Mouse (Mus musculus): Measurements from ENCODE around the gene Tmem158. TPM values are rescaled to one million over a fixed set of nuclear protein-coding genes. Genes with fewer than 3 reads are reported as not detected.

The Tmem158 gene
- total and polyA plus RNA-seq, 3 experiments = 2.1 to 5.5 (median 4.5) TPM

DNA sequence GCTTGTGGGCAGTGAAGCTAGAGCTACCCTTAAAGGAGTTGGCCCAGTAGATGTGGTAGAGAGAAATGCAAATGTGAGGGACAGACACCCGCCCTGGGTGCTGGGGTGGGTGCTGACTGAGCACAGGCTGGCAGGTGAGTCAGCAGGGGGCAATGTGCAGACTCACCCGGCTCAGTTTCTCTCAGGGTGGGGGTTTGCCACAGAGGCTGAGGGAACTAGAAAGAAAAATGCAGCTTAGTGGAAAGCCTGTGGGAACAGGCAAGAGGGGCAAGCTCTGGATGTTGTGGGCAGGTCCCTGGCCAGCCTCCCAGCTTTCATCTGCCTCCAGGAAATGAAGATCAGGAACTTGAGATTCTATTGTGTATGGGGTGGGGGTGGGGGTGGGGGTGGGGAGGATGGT is 22.8 kb downstream of the Tmem158 start:
- intact Hi-C loops (cut with DNase I) = no loop called here
- DNase-seq = peak; percentile 46 to 64
- WGBS = 43% methylated on average over 2 of the region's 2 CpGs

DNA sequence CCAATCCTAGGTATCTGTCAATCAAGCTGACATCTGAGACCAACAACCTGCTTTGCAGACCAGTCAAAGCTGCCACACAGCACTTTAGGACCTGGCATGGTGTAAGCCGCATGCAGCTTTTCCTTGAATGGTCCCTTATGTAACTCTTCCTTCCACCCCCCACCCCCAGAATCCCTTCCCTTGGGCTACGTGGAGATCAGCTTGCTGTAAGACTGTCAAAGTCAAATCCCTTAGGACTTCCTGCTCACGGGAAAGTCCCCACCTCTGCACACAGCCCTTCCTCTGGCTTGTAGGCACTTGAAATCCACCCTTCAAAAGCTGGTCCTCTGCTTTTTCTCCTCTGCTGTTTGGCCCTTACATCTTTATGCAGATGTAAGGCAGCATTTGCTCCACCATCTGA is 24.9 kb downstream of the Tmem158 start:
- DNase-seq = no peak
- Histone ChIP-seq H3K4me1 (ENCODE audit: control insufficient read depth, insufficient read depth, low read length) (peaks cover 11% of the 10 kb centered on the region), H3K4me3 (no peak overlapping the region), H3K27me3 (ENCODE audit: control insufficient read depth, insufficient read depth, low read length) (no peaks in the 10 kb centered on the region), H3K9ac (ENCODE audit: low read depth, low read length) (no peak overlapping the region), H3K27ac (peak overlapping the region; percentile 20; the same call in 1 of the 2 replicates), H3K79me2 (replicated peaks; ENCODE audit: control insufficient read depth, insufficient read depth, low read length) (no peaks in the 10 kb centered on the region), H3K36me3 (ENCODE audit: control insufficient read depth, insufficient read depth, low read length) (peaks cover 7% of the 10 kb centered on the region; the same call in 1 of the 2 replicates)
- intact Hi-C loops (cut with DNase I) = no loop called here
- TF ChIP-seq POLR2A (IDR thresholded peaks at IDR 0.05; ENCODE audit: insufficient read depth, low read depth, low read length) (no peak), EP300 (IDR thresholded peaks at IDR 0.05; ENCODE audit: insufficient read depth, low read depth, low read length) (no peak)
- 17% methylated on average over 3 of the region's 3 CpGs for WGBS

More for the DNA sequence above, 22.8 kb downstream of the Tmem158 start:
- H3K9ac ChIP-seq (ENCODE audit: low read depth, low read length) = peak overlapping the region; percentile 22
- TF ChIP-seq CTCF (IDR thresholded peaks at IDR 0.05) (0 out of 2 replicates have a peak, but pooled peaks have one; percentile 3), POLR2A (IDR thresholded peaks at IDR 0.05; ENCODE audit: insufficient read depth, low read depth, low read length) (no peak), EP300 (IDR thresholded peaks at IDR 0.05; ENCODE audit: insufficient read depth, low read depth, low read length) (no peak)
- peaks cover 7% of the 10 kb centered on the region; the same call in 1 of the 2 replicates for H3K36me3 ChIP-seq (ENCODE audit: control insufficient read depth, insufficient read depth, low read length)
- no peaks in the 10 kb centered on the region for H3K79me2 ChIP-seq (replicated peaks; ENCODE audit: control insufficient read depth, insufficient read depth, low read length)
- H3K4me3 ChIP-seq = no peak overlapping the region
- H3K27ac ChIP-seq = peak overlapping the region; percentile 71
- H3K27me3 ChIP-seq (ENCODE audit: control insufficient read depth, insufficient read depth, low read length) = no peaks in the 10 kb centered on the region
- H3K4me1 ChIP-seq (ENCODE audit: control insufficient read depth, insufficient read depth, low read length) = peaks cover 11% of the 10 kb centered on the region

DNA sequence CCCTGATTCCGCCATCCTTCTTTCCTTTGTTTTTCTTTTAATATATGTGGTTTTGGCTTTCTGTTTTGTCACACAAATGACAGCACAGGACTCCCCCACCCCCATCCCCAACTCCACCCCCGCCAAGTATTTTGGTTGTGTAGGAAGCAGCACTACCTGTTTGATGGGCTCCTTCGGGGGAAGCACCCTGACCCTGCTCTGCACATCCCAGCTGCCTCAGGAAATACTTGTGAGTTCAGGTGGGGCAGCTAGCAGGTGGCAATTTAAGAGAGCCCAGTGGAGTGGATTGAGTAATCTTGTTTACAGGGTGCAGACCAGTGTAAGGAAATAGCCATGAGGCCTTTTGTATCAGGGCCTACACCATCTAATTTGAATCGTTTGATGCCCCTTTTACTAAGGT is 30.7 kb downstream of the Tmem158 start:
- H3K9ac ChIP-seq (ENCODE audit: low read depth, low read length) = no peak overlapping the region
- H3K36me3 ChIP-seq (ENCODE audit: control insufficient read depth, insufficient read depth, low read length) = no peaks in the 10 kb centered on the region
- no peak for TF ChIP-seq POLR2A (IDR thresholded peaks at IDR 0.05; ENCODE audit: insufficient read depth, low read depth, low read length)
- TF ChIP-seq CTCF (IDR thresholded peaks at IDR 0.05) = no peak
- no peak for TF ChIP-seq EP300 (IDR thresholded peaks at IDR 0.05; ENCODE audit: insufficient read depth, low read depth, low read length)
- no peak for DNase-seq
- WGBS = 70% methylated on average over 4 of the region's 4 CpGs
- no peaks in the 10 kb centered on the region for H3K79me2 ChIP-seq (replicated peaks; ENCODE audit: control insufficient read depth, insufficient read depth, low read length)
- no peaks in the 10 kb centered on the region for H3K27me3 ChIP-seq (ENCODE audit: control insufficient read depth, insufficient read depth, low read length)
- no peak overlapping the region for H3K27ac ChIP-seq
- no peaks in the 10 kb centered on the region for H3K4me1 ChIP-seq (ENCODE audit: control insufficient read depth, insufficient read depth, low read length)
- H3K4me3 ChIP-seq = no peak overlapping the region
- intact Hi-C loops (cut with DNase I) = no loop called here

DNA sequence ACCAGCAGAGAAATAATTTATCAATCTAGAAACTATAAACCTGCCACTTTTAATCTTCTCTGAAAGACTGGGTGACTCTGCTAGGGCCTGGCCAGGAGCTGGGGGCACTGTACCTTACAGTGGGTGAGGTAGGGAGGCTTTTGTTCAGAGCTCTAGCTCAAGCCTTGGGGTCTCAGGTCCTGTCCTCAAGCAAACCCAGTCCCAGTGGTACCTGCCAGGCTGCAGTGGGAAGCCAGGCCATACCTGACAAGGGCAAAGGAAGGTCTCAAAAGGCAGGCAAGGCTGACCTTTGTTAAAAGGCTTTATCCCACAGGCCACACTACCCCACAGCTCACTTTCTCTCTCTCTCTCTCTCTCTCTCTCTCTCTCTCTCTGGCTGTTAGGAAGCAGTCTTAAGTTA is 31.9 kb downstream of the Tmem158 start:
- intact Hi-C loops (cut with DNase I) = no loop called here

DNA sequence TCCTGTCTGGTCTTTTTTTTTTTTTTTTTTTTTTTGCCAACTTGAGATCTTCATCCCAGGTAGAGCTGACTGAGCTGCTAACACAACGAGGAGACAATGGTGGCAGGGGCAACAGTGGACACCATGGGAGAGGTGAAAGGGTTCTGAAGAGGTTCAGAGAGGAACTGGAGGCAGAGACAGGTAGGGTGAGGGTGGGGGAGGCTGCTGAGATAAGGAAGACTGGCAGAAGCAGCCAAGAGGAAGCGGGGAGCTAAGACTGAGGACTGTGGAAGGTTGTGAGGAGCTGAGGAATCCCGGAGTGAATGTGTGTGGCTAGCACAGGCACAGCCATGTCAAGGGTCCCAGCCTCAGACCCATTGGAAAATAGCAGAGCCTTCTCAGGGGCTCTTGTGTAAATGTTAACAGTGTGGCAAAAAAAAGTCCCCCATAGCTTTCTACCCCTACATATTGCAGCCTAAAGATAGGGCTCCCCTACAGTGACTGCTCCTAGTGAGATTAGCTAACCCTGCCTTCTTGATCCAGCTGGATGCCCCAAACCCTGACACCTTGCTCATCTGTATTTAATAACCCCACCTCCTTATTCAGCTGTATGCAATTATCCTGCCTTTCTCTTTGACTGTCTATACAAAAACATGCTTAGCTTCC is 33.3 kb downstream of the Tmem158 start:
- no peak for DNase-seq
- intact Hi-C loops (cut with DNase I) = no loop called here
- TF ChIP-seq CTCF (IDR thresholded peaks at IDR 0.05) = no peak
- TF ChIP-seq POLR2A (IDR thresholded peaks at IDR 0.05; ENCODE audit: insufficient read depth, low read depth, low read length) = no peak
- TF ChIP-seq EP300 (IDR thresholded peaks at IDR 0.05; ENCODE audit: insufficient read depth, low read depth, low read length) = no peak
- H3K4me1 ChIP-seq (ENCODE audit: control insufficient read depth, insufficient read depth, low read length) = no peaks in the 10 kb centered on the region
- H3K36me3 ChIP-seq (ENCODE audit: control insufficient read depth, insufficient read depth, low read length) = no peaks in the 10 kb centered on the region
- no peak overlapping the region for H3K27ac ChIP-seq
- H3K4me3 ChIP-seq = no peak overlapping the region
- no peak overlapping the region for H3K9ac ChIP-seq (ENCODE audit: low read depth, low read length)
- 72% methylated on average over 3 of the region's 3 CpGs for WGBS
- no peaks in the 10 kb centered on the region for H3K79me2 ChIP-seq (replicated peaks; ENCODE audit: control insufficient read depth, insufficient read depth, low read length)
- H3K27me3 ChIP-seq (ENCODE audit: control insufficient read depth, insufficient read depth, low read length) = no peaks in the 10 kb centered on the region

More for the DNA sequence above, 31.9 kb downstream of the Tmem158 start:
- H3K27me3 ChIP-seq (ENCODE audit: control insufficient read depth, insufficient read depth, low read length) = no peaks in the 10 kb centered on the region
- H3K27ac ChIP-seq = no peak overlapping the region
- no peak overlapping the region for H3K4me3 ChIP-seq
- H3K36me3 ChIP-seq (ENCODE audit: control insufficient read depth, insufficient read depth, low read length) = no peaks in the 10 kb centered on the region
- no peaks in the 10 kb centered on the region for H3K4me1 ChIP-seq (ENCODE audit: control insufficient read depth, insufficient read depth, low read length)
- H3K9ac ChIP-seq (ENCODE audit: low read depth, low read length) = no peak overlapping the region
- DNase-seq = no peak
- TF ChIP-seq CTCF (IDR thresholded peaks at IDR 0.05) = no peak
- TF ChIP-seq POLR2A (IDR thresholded peaks at IDR 0.05; ENCODE audit: insufficient read depth, low read depth, low read length) = no peak
- TF ChIP-seq EP300 (IDR thresholded peaks at IDR 0.05; ENCODE audit: insufficient read depth, low read depth, low read length) = no peak
- H3K79me2 ChIP-seq (replicated peaks; ENCODE audit: control insufficient read depth, insufficient read depth, low read length) = no peaks in the 10 kb centered on the region

DNA sequence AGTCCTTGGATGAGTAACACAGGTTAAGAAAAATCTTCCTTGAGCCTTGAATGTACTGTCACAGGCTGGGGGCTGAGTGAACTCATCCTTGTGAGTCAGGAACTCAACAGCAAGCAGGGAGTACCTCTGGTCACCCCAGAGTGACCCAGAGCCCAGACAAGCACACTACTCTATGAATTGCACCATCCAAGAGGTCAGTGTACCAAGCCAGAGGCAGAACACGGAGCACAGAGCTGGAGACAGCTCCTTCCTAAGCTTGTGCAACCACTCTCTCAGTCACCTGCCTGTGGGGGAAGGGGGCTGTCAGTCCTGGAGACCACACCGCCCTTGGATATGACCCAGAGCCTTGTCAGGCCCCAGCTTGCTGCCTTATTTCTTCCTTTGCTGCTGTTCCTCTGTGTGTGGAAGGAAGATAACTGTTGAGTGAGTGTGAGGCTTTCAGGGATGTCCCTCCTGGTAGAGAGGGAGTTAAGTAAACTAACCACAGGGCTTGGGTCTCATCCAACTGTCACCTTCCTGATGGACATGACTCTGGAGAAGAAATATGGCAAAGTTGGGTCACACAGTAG is 35.6 kb downstream of the Tmem158 start:
- 72% methylated on average over 2 of the region's 2 CpGs for WGBS
- no peak overlapping the region for H3K4me3 ChIP-seq
- intact Hi-C loops (cut with DNase I) = no loop called here
- H3K79me2 ChIP-seq (replicated peaks; ENCODE audit: control insufficient read depth, insufficient read depth, low read length) = no peaks in the 10 kb centered on the region
- H3K27ac ChIP-seq = no peak overlapping the region
- H3K27me3 ChIP-seq (ENCODE audit: control insufficient read depth, insufficient read depth, low read length) = no peaks in the 10 kb centered on the region
- TF ChIP-seq POLR2A (IDR thresholded peaks at IDR 0.05; ENCODE audit: insufficient read depth, low read depth, low read length) = no peak
- TF ChIP-seq CTCF (IDR thresholded peaks at IDR 0.05) = no peak
- TF ChIP-seq EP300 (IDR thresholded peaks at IDR 0.05; ENCODE audit: insufficient read depth, low read depth, low read length) = no peak
- H3K36me3 ChIP-seq (ENCODE audit: control insufficient read depth, insufficient read depth, low read length) = no peaks in the 10 kb centered on the region
- DNase-seq = no peak
- no peak overlapping the region for H3K9ac ChIP-seq (ENCODE audit: low read depth, low read length)
- peaks cover 1% of the 10 kb centered on the region for H3K4me1 ChIP-seq (ENCODE audit: control insufficient read depth, insufficient read depth, low read length)

All from heart, adult 2 months (tissue).